Mouse (Mus musculus) gastrocnemius, postnatal 4 days (tissue): ENCODE data around the gene Chn2. TPM values are rescaled to one million over a fixed set of nuclear protein-coding genes. Genes with fewer than 3 reads are reported as not detected.
"Not testable (repeated sequence)": the region's sequence is repeated elsewhere in the genome, so short reads cannot be mapped to it uniquely, and the experiment has no call there.

Experiments used
- DNase-seq, 2 experiments: peaks; one replicate each; pipeline ENCODE4 v3.0.0; 2021 to 2022; ENCODE audit warnings: low spot score in 2 of 2, mixed read lengths in 2 of 2
- total RNA-seq, 2 experiments: library from RNA; stranded (reverse); gene quantifications; 2 replicates each; pipeline ENCODE4 v1.2.3; 2021

Chn2 gene
- total RNA-seq, 2 experiments from 2014 or later = 9.6 to 9.8 TPM

DNA sequence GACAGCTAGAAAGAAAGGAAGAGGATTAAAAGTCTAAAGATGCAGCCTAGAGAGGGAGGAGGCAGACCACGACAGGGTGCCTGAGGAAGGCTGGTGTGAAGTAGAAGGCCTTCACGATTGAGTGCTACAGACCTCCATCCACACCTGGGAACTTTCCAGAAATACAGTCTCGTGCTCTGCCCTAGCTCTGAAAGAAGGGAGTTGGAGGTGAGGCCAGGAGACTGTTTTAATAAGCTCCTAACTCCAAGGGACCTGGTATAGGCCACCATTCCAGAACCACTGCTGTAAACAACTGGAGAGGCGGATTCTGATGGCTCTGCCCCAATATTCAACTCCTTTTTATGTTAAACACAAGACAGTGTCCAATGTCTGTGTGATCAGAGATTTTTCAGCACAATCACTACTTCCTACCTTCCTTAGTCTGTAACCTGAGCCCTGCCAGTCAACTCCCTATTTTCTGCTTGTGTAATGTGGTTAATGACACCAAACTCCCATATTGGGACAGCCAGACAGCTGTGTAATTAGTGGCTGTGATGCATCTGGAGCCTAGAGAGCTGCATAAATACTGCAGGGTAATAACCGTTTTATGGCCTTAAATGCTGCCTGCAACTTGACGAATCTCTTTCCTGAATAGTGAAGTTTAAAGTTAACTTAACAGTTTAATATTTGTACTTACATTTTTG is 109.6 kb downstream of the Chn2 start:
- DNase-seq = no peak

- no peak for DNase-seq
Measured at GRCm38 (mm10) chr6:54150821-54151220, 111.5 kb downstream of the Chn2 start.

DNA sequence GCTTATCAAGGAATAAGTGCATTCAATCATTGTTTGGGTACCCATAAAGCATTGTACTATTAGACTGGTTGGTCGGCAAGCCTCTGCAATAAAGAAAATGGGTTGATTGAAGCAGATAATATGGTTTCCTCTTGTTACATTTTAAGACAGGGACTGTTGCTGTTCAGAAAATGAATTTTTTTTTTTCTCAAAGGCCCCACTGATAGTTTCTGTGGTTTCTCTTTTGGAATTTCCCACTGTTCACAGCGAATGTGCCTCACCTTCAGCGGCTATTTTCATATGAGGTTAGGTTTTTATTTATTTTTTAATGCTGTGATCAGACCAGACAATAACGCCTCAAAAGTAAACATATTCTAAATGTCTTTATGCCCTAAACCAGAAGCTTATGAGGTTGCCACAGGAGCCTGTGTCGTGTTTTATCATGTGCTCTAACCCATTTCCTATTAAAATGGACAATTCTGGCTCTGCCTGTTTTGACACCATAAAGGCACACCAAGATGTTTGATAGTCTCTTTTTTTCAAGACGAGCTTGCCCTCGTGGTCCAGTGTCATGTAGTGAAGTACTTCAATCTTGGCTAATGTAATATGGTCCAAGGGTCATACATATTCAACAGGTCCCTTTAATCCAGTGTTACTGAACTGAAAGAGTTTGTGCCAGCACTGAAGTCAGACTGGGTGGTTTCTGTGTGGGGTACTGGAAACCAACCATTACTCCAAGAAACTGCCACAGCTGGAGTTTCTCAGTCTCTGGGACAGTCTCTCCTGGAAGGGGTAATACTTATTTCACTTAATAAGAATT is 112.3 kb downstream of the Chn2 start:
- no peak for DNase-seq

GRCm38 (mm10) chr6:54157097-54157496 is 117.7 kb downstream of the Chn2 start:
- no peak for DNase-seq

GRCm38 (mm10) chr6:54158317-54158716 is 119.0 kb downstream of the Chn2 start:
- no peak for DNase-seq

GRCm38 (mm10) chr6:54160677-54161076 is 121.3 kb downstream of the Chn2 start:
- DNase-seq = no peak

DNA sequence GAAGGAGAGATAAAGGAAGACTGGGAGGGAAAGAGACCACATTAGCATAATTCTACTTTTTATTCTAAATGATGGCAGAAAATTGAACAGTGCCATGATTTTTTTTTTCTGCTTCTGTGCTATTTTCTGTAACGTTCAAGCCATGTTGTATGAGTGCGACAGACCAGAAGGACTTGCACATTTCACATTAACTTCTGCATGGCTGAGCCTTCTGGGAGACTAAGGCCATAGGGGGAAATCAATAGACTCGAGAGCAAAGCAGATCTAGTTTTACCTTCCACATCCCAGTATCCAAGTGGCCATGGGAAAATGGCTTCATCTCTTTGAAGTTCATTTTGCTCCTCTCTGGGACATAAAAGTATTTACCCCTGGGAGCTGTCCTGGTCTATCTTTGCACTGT is 121.9 kb downstream of the Chn2 start:
- DNase-seq = no peak

GRCm38 (mm10) chr6:54162321-54162720 is 123.0 kb downstream of the Chn2 start:
- no peak for DNase-seq

- no peak for DNase-seq
Measured at GRCm38 (mm10) chr6:54162786-54163185, 123.4 kb downstream of the Chn2 start.

DNA sequence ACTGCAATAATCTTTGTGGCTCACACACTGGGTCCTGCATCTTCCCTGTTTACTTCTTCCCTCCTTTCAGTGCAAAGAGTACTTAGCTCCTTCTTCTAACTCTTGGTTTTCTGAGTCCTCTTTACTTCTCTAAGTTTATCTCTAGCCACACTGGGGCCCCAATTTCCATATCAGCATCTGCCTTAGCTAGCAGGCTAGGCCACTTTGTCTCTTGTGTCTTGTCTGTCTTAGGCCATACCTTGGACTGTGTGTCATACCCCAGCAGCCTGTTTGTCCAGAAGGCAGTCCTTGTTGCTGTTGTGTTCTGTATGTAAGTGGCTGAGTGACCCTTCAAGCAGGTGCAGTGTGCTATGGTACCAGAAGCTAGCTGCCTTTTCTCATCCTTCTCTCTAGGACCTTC is 124.3 kb downstream of the Chn2 start:
- DNase-seq = no peak

GRCm38 (mm10) chr6:54164777-54165176 is 125.4 kb downstream of the Chn2 start:
- DNase-seq = peak in 1 of 2 experiments; percentile 24

DNA sequence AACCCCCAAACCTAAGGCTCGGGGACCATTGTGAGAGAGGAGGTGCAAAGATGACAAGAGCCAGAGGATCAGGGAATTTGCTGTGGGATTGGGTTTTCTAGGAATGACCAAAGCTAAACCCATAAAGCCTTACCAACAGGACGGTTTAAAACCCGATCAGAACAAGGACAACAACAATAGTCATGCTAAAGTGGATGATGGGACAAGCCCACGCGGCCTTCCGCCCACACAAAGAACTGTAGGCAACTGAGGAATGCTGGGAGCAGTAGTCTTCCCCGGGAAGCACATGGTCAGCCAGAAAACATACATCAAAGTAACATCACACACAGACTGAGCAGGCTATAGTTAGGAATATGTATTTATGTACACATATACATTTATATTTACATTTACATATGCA is 125.9 kb downstream of the Chn2 start:
- no peak for DNase-seq

GRCm38 (mm10) chr6:54165863-54166262 is 126.5 kb downstream of the Chn2 start:
- DNase-seq = no peak

DNA sequence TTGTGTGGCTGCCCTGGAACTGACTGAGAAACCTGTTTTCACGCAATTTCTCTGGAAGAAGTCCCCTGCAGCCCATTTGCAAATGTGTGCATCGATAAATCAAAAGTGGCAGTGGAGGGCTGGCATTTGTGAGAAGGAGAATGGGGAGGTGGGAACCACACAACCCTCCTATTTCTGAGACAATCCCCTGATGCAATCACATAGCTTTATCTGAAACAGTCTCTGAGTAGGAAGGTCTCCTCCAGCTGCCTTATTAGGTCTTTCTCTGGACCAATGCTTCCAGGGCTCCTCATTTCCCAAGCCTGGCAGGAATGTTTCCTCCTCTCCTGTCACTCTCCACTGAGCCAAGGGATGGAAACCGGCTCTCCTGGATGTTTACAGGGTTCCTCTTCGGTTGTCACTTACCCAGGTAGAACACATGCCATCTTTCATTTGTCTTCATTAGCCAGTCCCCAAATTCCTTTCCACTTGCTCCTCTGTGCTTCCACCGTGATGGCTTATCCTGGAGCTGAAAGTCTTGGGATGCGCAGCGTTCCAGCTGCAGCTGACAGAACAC is 127.7 kb downstream of the Chn2 start:
- DNase-seq = no peak

GRCm38 (mm10) chr6:54170286-54170894 is 131.0 kb downstream of the Chn2 start:
- DNase-seq = no peak

GRCm38 (mm10) chr6:54171385-54171784 is 132.0 kb downstream of the Chn2 start:
- no peak for DNase-seq

DNA sequence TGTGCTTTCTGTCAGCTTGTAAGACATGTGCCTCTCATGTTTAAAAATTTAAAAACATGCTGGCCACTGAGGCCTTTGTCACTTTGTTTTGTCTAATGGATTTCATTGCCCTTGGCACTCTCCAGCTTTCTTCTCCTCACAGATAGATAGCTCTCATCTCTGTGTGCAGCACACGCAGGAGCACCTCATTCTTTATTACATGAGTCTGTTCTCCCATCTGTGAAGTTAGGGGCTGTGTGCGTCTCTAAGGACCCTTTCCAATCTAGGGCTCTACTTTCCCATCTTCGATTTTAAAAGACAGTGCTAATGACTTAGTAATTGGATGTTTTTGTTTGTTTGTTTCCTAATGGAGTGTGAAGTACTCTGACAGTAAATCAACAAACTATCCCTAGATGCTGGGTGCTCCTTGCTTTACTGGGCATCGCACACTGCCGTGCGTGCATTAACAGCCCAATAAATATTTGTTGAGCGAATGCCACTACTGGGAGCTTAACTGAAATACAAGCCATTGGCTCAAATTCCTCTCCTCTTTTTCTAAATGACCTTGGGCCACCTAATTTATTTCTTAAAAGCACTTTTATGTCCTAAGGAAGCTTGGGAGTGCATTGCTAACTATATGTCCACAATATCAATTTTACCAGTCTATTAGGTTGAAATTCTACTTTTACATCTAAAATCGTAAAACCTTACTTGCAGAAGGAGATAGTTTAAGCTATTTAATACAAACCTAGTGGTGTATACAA is 136.3 kb downstream of the Chn2 start:
- DNase-seq = no peak

DNA sequence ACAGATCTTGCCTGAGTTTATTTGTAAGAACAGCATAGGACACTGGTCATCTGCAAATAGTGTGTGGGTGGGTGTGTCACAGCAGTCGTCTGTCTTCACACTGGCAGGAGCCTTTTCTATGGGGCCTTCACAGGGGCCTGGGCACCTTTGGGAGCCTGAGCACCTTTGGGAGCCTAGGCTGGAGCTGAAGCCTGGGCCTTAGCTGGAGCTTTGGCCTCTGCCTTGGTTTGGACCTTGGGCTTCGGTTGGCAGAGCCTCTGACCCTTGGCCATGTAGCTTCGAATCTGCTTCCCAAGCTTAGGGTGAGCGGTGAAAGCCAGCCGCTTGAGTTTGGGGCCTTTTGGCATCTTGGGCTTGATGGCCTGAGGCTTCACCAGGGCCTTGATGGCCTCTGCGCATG is 137.7 kb downstream of the Chn2 start:
- DNase-seq = not testable (repeated sequence)

GRCm38 (mm10) chr6:54179056-54179873 is 139.9 kb downstream of the Chn2 start:
- DNase-seq = no peak

GRCm38 (mm10) chr6:54179874-54180212 is 140.5 kb downstream of the Chn2 start:
- DNase-seq = no peak
